ENCODE assay signal across 19 mouse cellular contexts in genomic region chr13:45240009-45240653, GRCm38 (mm10).
DNase-seq lines count a peak whose midpoint lies in the region; ATAC-seq and TF ChIP-seq lines count a peak whose summit lies in the region.
"Had no signal": no experiment of that assay in that cellular context is flagged by ENCODE, and none has a peak within 500 bp of the region (broad histone marks: within the 10 kb centered on the region; RNA-seq: fewer than 3 reads in every experiment).

No protein-coding gene starts in this region.

- H3K4me1 ChIP-seq in kidney, postnatal 0 days (replicated peaks; ENCODE audit: insufficient read depth, low read length) = no peaks in the 10 kb centered on the region
- peaks cover 13% of the 10 kb centered on the region for H3K4me1 ChIP-seq in E14TG2a.4 (replicated peaks; ENCODE audit: low read depth, low read length)

- no peaks in the 10 kb centered on the region for H3K36me3 ChIP-seq in kidney, postnatal 0 days (ENCODE audit: insufficient read depth, low read length)
- no peaks in the 10 kb centered on the region for H3K36me3 ChIP-seq in E14TG2a.4 (ENCODE audit: insufficient read depth, low read length)
- H3K36me3 ChIP-seq: embryonic facial prominence, embryonic 12.5 days; forebrain, embryonic 15.5 days; hindbrain, embryonic 12.5 days; midbrain, embryonic 13.5 days had no signal

- 87% methylated on average over 13 of the region's 13 CpGs for WGBS in kidney, postnatal 0 days

- TF ChIP-seq CTCF in kidney, postnatal 0 days (IDR thresholded peaks at IDR 0.05; ENCODE audit: low read depth) = peak; percentile 28; the same call in 1 of the 2 replicates
- TF ChIP-seq CTCF in E14TG2a.4 (conservative IDR thresholded peaks at IDR 0.05; ENCODE audit: low read length) = peak; percentile 66

- no peak overlapping the region for H3K4me3 ChIP-seq in kidney, postnatal 0 days (replicated peaks; ENCODE audit: low read depth, low read length)
- no peak overlapping the region for H3K4me3 ChIP-seq in E14TG2a.4 (replicated peaks; ENCODE audit: low read length)
- H3K4me3 ChIP-seq: embryonic facial prominence, embryonic 12.5 days; hindbrain, embryonic 12.5 days; midbrain, embryonic 13.5 days; myocyte had no signal

- H3K27me3 ChIP-seq in kidney, postnatal 0 days (ENCODE audit: insufficient read depth, low read length) = no peaks in the 10 kb centered on the region
- H3K27me3 ChIP-seq in E14TG2a.4 (ENCODE audit: insufficient read depth, low read length) = peaks cover 5% of the 10 kb centered on the region
- H3K27me3 ChIP-seq: embryonic facial prominence, embryonic 12.5 days; forebrain, embryonic 15.5 days; hindbrain, embryonic 12.5 days; midbrain, embryonic 13.5 days had no signal

- no peak for DNase-seq in kidney, postnatal 0 days (ENCODE audit: low spot score)
- no peak for DNase-seq in kidney, postnatal 14 days
- peak; percentile 14 for DNase-seq in A20 (ENCODE audit: low read depth, low spot score)
- peak; percentile 59 for DNase-seq in ZHBTc4 (ENCODE audit: low read depth, low spot score)
- no peak for DNase-seq in gastrocnemius, postnatal 10 days
- DNase-seq in left cerebral cortex, adult 9 months (ENCODE audit: low spot score in 2 of 2) = no peak
- DNase-seq: adrenal gland, adult 8-10 months; cerebellum, adult 9-11 months; heart, postnatal 10 days; kidney, postnatal 10 days had no signal

- no peak overlapping the region for H3K4me2 ChIP-seq in kidney, postnatal 0 days (ENCODE audit: low read length)
- H3K4me2 ChIP-seq: embryonic facial prominence, embryonic 12.5 days; heart, embryonic 11.5 days; hindbrain, embryonic 12.5 days; liver, embryonic 11.5 days; midbrain, embryonic 13.5 days had no signal

- no peaks in the 10 kb centered on the region for H3K9me3 ChIP-seq in kidney, postnatal 0 days (replicated peaks; ENCODE audit: low read length)
- no peaks in the 10 kb centered on the region for H3K9me3 ChIP-seq in E14TG2a.4 (ENCODE audit: low read length)
- H3K9me3 ChIP-seq: embryonic facial prominence, embryonic 12.5 days; forebrain, embryonic 15.5 days; hindbrain, embryonic 12.5 days; midbrain, embryonic 13.5 days had no signal

- no peak for ATAC-seq in kidney, postnatal 0 days (replicated peaks; ENCODE audit: low FRiP score, low read depth)
- ATAC-seq: inflammation-experienced regulatory T-cells, adult 6 months; midbrain, embryonic 13.5 days had no signal

- no peak overlapping the region for H3K27ac ChIP-seq in kidney, postnatal 0 days
- H3K27ac ChIP-seq: embryonic facial prominence, embryonic 12.5 days; hindbrain, embryonic 12.5 days; midbrain, embryonic 13.5 days had no signal

- no peak overlapping the region for H3K9ac ChIP-seq in kidney, postnatal 0 days (ENCODE audit: low read depth, low read length)
- H3K9ac ChIP-seq: embryonic facial prominence, embryonic 12.5 days; forebrain, embryonic 15.5 days; hindbrain, embryonic 12.5 days; midbrain, embryonic 13.5 days had no signal

Comparison
In these comparisons a context has a peak if more than half of its experiments do, and no peak if none do; other contexts are left out.
1. DNase-seq: peak in A20 (single experiment) and ZHBTc4 (single experiment); none in kidney, postnatal 0 days (single experiment), kidney, postnatal 14 days (single experiment), gastrocnemius, postnatal 10 days (single experiment) and left cerebral cortex, adult 9 months (0 of 2).